Mouse (Mus musculus) lung, postnatal 0 days (tissue): Measurements from ENCODE around the gene Unc45a.

Source experiments
- CTCF ChIP-seq: IDR thresholded peaks from 2 replicates; pipeline ENCODE4 v1.5.1; 2016; ENCODE audit warnings: antibody characterized with exemption, mild to moderate bottlenecking
- EP300 ChIP-seq: IDR thresholded peaks from 2 replicates; pipeline ENCODE4 v1.6.1; 2016; ENCODE audit warnings: antibody characterized with exemption, mild to moderate bottlenecking, control low read depth

GRCm38 (mm10) chr7:80357156-80357555 is 16.4 kb upstream of the Unc45a start:
- TF ChIP-seq CTCF (no peak), EP300 (no peak)
